Mouse (Mus musculus) ovary, postnatal 10 days (tissue): ENCODE results near the gene Epn3.

Experiments
- DNase-seq: peaks from one replicate; pipeline ENCODE4 v3.0.0; 2022; ENCODE audit warnings: low spot score

Gene Epn3

DNA sequence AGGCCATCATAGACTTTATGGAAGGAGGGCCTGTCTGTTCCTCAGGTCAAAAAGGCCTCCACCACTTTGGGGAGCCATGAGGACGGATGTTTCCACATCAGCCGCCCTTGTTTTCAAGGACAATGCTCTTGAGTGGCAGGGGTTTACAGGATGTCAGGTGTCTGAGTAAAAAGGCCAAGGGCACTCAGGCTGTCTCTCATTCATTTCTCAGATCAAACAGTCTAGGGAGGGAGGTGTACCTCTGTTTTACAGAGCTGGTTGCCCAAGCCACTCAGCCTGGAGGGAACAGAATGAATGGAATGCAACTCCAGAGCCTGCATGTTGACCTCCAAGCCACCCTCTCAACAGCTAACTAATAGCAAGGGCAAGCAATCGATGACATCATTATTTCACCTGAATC lies 4.4 kb downstream of the Epn3 start:
- DNase-seq: no peak

DNA sequence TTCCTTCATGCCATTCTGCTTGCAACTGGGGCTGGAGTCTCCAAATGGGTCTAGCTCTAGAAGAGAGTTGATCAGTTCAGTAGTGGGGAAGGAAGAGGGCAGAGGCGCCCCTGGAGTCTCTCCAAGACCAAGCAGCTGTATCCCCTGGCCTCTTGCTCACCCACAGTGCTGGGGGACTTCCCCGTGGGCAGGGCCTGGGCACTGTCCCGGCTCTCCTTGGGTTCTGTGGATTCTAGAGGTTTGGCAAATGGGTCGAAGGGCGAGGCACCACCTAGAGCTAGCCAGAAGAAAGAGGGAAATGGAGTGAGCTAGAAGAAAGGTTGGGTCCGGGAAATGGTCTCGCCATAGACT lies 8.1 kb downstream of the Epn3 start:
- DNase-seq: no peak

DNA sequence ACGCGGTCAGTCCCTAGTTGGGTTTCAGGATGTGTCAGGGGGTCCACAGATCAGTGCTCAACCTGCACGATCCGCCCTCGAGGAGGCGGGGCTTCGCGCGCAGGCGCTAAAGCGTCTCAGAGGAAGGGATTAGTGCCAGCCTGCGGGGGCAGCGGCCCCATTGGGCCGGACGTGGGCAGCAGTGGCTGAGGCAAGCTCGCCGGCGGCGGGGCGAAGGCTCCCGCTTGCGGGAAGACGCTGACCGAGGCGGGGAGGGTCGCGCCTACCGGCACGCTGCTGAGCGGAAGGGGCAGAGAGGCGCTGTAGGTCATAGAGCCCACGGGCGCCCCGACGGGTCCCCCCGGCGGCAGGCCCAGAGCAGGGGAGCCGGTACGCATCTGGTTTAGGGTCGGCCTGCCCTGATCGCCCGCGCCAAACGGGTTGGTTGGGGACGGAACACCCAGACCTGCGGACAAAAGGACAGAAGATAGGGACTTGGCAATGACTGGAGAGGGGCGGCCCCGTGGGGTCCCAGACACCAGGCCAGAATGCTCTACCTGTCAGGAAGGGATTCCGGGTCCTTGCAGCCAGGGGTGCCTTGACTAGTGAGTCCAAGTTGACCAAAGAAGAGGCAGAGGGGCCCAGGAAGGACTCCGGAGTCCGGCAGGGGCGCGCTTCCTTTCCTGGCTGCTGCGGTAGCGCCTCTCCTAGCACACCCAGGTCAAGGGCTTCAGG lies 8.6 kb downstream of the Epn3 start:
- no peak for DNase-seq

DNA sequence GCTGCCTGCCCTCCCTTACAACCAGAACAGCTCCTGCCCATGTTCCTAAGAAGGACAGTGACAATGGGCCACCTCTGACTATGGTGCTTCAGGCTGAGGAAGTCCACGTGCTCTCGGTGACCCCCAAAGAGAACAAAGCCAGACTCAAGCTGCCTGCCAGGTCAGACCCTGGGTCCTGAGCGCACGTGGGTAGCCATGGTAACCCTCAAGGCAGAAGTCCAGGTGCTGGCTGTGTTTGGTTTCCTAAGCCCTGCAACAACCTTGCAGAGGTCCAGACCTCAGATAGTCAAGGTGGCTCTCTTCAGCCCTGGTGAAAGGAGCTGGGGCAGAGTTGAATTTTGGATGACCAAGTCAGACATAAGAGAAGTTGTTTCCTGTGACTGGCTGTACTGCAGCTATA lies 10.0 kb downstream of the Epn3 start:
- no peak for DNase-seq

DNA sequence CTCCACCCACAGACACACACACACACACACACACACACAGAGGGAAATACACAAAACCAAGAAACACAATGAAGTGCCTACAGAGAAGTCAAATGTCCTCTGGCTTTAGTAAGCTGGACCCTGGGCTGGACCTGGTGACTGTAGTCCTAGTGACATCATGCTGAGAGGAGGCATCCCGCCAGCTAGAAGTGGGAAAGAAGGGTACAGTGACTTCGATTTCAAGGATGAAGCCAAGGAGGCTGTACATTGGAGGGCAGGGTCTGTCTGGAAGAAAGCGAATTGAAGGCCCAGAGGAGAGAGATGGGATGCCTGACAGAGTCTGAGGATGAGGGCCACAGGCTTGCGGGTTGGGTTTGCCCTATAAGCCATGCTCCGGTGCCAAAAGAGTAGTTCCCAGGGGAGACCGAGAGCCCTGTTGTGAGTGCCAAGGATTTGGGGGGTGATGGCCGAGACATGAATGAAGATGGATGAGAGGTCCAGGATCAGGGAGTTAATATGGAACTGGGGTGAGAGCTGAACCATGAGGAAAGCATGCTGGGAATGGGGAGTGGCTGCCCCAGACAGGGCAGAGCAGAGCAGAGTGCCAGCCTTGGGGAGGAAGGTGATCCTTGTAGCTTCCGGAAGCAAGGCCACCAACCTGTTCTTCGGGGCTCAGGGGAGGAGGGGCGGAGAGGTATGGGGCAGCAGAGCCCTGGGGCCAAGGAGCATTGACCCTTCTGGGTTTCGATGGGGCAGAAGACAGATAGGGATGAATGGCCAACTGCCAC lies 10.8 kb downstream of the Epn3 start:
- DNase-seq: no peak

DNA sequence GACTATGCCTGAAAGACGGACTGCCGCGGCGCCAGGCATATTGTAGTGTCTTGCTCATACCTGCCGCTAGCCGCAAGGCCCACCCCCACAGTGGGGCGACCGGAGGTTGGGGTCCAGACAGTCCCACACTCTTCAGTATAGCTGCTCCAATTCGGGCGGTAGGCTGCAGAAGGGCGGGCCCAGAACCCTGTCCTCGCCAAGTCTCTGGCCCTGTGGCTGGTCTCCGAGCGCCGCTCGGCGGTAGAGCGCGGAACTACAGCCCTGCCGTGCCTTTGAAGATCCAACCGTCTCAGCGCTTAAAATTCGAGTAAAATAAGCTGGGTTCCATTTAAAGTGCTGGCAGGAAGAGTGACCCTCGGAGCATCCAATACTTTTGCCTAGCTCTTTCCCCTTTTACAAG lies 13.8 kb downstream of the Epn3 start, which contains the start of gene Spata20:
Gene Spata20 (minus strand): TSS at position 179 of the 400 bp plus-strand sequence.
- peak; percentile 88 for DNase-seq

DNA sequence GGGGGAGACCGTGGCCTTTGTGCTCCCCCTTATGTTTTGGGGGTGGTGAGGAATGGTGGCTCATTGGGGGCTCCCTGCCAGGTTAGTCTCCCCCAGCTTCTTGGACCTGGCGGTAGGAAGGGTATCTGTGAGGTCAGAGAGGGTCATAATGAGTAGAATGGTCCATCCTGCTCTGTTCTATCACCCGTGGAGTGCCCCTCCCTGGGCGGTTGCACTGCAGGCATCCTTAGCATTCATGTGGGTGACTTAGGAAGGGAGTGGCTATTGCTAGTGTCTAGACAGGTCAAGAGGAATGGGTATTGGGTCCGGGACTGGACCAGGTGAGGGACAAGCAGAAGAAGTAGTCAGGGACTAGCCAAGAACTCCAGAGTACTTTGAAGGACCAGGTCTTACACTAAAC lies 14.6 kb downstream of the Epn3 start:
- DNase-seq: no peak

DNA sequence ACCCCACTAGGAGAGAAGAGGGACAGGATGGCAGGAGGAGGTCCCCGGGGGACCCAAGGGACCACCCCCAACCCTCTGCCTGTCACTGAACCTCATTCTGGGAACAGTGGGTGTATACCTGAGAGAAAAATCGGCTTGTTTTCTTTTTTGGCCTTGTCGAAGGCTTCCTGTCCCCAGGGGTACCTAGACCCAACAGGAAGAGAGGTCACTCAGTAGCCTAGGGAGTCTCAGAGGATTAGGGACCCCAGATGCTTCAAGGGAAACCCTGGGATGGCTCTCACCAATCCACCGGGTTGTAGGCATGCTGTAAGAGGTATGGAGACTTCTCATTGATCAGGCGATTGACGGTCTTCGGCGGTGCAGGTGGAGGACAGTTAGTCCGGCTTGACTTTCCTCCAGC lies 15.1 kb downstream of the Epn3 start:
- DNase-seq: no peak

DNA sequence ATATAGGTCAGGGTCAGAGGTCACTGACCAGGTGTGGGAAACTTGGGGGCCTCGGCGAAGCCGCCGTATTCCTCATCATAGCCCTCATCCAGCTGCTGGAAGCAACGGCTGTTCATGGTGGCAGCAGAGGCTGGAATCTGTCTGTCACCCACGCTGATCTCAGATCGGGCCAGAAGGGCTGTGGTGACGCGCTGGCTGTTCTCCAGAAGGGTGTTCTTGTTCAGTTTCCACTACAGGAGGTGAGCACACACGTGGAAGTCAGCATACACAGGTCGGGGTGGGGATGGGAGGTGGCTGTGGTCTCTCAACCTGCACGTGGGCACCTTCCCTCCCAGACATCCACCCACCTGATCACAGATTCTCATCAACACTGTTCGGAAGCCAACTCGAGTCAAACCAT lies 15.9 kb downstream of the Epn3 start:
- DNase-seq: no peak

DNA sequence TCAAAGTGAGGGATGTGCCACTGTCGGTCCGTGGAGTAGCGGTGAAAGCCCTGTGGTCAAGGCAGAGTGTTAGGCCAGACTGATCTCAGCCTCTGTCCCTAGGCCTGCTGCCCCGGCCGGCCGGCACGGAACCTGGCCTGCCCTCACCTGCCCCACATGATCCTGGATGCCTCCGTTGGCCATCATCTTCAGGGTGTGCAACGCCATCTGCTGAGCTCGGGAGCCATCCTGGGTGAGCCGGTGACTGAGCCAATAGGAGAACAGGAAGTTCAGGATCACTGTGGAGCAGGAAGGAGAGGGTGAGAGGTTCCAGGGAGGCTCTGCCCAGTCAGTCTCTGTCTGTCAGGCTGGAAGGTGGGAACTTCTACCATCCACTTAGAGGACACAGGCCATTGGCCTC lies 16.3 kb downstream of the Epn3 start:
- no peak for DNase-seq

DNA sequence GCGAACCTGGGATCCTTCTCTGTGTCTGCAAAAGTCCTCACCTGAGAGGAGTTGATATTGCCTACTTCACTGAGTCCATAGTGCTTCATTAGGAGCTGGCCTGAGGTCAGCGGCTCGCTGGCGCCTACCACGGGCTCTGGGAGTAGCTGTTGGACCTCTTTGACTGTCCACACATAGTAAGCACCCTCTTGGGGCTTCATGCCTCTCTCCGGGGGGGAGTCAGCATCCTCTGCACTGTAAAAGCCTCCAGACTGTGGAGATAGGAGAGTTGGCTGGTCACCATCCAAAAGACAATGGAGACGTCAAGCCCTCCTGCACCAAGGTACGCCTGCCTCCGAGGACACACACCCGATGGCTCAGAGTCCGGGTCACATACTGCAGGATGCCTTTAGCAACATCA lies 17.0 kb downstream of the Epn3 start:
- no peak for DNase-seq

DNA sequence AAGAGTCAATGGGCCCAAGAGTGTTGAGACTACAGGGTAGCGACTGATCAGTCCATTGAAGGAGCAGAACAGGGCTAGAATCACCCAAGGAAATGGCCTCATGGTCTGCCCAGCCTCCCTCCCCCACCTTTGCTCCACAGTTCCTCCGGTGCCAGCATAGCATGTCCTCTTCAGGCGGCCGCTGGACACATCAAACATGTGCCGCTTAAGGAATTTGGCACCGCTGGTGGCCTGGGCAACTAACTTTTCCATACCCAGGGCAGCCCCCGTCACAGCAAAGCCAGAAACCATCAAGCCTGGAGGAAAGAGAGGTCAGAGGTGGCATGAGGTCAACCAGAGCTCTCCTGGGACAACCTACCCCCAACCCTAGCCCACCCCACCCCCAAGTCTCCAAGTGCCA lies 17.8 kb downstream of the Epn3 start:
- DNase-seq: no peak

DNA sequence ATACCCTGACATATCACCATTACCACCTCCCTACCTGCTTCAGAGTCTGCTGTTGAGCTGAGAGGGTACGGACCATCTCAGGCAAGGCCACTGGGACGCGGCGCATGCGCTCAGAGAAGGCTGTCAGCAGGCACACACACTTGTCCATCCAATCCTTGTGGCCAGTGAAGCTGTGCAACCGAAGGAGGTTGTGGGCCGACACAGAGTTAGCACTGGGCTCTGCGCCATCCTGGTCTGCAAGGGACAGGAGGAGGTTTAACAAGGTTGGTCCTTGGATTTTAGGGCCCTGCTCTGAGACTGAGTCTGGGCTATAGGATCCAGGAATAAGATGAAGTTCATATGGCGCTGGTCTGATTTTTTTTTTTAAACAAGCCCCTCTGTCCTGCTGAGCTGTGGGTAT lies 19.4 kb downstream of the Epn3 start:
- DNase-seq: no peak

DNA sequence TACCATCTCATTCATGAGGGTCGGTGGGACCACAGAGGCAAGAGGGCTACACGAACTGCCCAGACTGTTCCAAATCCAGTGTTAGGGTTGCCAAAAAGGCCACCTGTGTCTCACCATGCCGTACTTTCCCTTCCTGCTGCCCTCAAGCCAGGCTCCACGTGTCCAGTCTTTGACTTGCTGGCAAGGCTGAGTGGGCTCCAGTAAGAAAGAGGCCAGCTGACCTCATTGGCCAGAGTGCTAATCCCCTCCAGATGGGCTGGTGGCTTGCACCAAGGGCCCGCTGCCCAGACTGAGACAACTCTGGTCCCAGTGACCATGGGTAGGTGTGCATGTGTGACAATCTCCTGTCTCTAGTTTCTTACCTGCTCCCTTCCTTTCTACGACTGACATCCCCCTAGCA lies 22.1 kb downstream of the Epn3 start:
- no peak for DNase-seq

DNA sequence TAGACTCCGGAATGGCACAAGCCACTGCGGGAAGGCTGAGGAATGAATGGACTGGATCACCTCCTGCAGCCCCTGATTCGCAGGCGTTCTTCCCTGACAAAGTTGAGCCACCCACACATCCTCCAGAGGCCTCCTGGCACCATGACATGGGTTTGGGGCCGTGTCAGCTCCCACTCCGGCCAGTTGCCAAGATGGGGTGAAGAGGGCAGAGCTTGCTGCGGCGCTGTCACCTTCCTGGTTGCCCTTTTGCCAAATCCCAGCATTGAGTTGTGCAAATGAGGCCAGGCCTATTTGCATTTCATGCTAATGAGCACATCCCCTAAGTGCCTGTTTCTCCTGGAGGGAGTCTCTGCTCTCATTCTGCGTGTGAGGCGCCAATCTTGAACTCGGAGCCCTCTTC lies 24.1 kb downstream of the Epn3 start:
- no peak for DNase-seq

DNA sequence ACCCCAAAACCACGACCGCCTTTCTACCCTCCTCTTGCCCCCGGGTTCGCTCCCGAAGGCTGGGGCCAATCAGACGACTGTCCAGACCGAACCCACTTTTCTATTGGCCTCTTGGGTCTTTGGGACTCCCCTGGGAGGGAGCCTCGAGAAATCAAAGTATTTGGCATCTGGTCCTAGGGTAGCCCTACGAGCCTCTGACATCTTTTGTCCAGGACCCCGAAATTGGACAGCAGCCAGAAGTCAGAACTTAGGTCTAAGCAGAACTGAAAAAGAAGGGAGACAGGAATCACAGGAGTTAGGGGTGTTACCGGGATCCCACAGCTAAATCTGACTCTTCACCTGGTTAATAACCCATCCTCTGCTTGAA lies 25.2 kb downstream of the Epn3 start:
- no peak for DNase-seq

DNA sequence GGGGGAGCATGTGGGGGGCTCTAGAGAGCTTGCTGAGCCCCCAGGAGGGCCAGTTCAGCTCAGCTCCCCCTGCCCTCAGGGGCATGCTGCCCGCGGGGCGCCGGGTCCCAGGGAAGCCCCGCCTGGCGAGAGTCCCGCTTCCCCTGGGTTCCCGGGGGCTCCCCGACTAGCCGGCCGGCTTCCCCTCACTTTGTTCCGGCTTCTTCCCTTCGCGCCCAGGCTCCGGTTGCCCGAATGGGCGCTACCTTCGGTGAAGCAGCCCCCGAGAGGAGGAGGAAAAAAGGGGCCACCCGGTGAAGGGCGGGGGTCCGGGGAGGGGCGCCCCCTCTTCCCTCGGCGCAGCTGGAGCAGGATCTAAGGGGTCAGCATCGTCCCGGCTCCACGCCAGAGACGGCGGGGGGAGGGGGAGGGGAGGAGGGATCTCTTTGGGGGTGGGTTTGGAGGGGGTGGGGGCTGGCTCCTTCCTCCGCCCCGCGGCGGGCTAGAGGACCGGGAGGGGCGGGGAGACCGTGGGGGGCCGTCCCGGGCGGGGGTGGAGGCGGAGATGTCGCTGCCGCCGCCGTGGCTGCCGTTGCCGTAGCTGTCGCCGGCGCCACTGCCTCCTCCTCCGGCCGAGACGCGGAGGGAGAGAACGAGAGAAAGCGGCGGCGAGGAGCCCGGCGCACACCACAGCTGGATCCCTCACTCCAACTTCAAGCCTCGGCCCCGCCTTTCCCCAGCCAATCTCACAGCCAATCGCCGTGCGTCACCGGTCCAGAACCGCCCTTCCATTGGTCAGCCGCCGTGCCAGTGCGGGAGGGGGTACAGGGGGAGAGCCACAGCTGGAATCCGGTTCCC lies 25.8 kb downstream of the Epn3 start, which contains the start of gene Cacna1g:
Gene Cacna1g (minus strand): TSS at position 492 of the 837 bp plus-strand sequence.
- peak; percentile 76 for DNase-seq

DNA sequence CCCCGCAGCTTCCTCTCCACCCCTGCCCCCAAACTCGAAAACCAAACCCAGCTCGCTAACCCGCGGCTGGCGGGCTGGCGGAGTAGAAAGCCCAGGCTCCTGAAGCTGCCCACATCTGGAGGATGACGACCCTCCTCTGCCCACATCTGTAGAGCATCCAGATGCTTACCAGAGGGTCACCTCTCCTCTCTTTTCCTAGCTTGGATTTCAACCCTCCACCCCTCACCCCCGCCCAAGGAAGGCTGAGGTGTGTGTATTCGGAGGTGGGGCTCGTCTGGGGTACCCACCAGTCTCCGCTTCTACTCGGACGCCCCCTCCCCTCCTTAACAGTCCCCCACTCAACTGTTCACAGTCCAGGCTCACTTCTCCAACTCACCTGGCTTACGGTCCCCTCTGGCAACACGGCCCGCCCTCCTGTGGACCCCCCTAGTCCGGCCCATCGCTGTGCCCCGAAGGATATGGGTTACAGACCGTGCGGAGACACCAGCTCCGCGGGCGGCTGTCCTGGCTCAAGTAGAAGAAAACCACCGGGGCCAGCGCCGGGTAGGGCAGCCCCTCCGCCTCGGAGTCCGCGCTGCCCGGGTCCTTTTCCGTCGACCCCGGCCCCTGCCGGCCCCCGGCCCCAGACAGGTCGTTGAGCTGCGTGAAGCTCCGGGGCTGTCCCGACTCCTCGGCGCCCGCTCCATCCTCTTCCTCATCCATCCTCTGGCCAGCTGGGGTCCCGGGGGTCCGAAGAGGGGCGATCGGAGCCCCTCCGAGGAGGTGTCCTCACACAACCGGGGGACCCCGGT lies 26.7 kb downstream of the Epn3 start:
- DNase-seq: peak; percentile 17

DNA sequence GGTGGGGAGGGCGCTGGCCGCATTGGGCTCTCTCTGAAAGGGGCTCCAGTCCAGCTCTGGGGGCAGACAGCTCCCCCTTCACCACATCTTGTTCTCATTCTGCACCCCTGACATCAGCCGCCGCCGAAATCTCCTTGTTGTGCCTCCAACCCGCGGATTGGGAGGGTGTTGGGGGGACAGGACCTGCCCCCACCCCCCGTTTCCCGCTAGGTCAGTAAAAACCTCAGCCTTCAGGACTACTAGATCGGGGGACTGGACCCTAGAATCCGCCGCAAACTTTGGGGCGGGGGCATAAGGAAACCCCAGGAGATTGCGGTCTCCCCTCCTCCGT lies 27.2 kb downstream of the Epn3 start:
- DNase-seq: no peak

DNA sequence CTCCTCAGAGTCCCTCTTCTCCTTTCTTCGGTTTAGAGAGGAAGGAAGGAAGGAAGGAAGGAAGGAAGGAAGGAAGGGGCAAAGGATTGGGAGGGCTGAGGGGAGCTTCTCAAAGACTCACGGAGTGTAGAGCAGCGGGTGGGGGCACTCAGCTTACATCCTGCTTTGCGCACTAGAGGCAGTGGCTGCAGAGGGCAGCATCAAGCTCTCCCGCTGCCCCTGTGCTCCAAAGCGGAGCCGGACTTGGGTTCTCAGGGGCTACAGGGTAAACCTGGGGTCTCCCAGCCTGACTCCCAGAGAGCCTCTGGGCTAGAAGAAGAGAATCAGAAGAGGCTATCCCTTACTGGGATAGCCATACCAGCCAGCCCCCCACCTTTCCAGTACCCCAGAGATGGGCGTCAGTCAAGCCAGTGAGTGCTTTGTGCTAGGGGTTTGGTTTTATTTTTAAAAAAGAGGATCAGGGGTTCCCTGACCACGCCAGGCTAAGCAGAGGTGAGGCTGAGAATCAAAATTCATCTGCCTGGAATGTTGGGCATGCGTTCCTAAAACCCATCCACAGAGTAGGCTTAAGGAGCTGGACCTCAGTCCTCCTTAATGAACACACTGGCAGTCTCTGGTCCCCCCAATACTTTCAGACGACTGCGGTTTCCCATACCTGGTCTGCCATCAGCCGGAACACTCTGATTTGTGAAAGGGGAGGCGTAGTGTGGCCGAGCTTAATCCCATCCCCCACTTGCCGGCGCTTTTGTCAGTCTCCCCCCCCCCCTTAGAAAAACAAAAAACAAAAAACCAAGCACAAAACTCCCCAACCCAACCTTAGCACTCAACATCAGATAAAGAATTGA lies 27.8 kb downstream of the Epn3 start:
- DNase-seq: no peak

DNA sequence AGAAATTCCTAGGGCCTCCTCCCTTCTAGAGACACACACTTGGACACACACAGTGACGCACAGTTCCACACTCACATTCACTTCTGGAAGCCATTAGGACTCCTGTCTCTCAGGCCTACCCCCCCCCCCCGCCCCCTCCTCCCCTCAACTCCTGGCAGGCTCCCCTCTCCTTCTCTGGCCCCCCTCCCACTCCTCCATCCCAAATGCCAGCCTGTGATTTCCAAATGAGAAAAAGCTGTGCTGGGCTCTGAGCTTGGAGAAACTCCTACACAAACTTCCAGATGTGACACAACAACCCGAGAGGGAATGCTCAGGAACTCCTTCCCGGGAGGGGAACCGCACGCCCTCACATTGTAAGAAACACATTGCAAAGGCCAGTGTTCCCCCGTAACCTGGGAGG lies 29.4 kb downstream of the Epn3 start:
- DNase-seq: no peak
